Mouse (Mus musculus) regulatory T cell (primary cell): ENCODE data around the gene Gm10073.
"Not testable (repeated sequence)": the region's sequence is repeated elsewhere in the genome, so short reads cannot be mapped to it uniquely, and the experiment has no call there.

Experiments
- in situ Hi-C: fragments of 300-600 bp; cut with MboI, MseI; formaldehyde crosslinking; loops from one replicate; pipeline ENCODE4 v1.15.1; 2025; ENCODE audit warnings: high pct_unique_total_duplicates

Gene Gm10073

GRCm38 (mm10) chr8:106599265-106599979, 26.2 kb upstream of the Gm10073 start:
- in situ Hi-C loops, result no loop called here

GRCm38 (mm10) chr8:106597067-106597466, 23.8 kb upstream of the Gm10073 start:
- in situ Hi-C loops, result no loop called here

DNA sequence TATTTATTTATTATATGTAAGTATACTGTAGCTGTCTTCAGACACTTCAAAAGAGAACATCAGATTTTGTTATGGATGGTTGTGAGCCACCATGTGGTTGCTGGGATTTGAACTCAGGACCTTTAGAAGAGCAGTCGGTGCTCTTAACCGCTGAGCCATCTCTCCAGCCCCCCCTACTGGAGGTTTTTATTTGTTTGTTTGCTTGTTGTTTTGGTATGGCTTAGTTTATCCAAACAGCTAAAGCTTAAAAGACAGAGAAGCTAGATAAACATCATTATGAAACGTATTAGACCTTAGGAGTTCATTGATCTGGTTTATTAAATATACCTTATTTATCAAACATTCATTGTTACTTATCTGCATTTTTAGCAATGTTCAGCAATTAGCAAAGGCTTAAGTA, 22.4 kb upstream of the Gm10073 start:
- in situ Hi-C loops, result not testable (repeated sequence)

- in situ Hi-C loops, result no loop called here
Measured at GRCm38 (mm10) chr8:106592458-106592857, 19.2 kb upstream of the Gm10073 start.

- in situ Hi-C loops, result no loop called here
Measured at GRCm38 (mm10) chr8:106588443-106589431, 15.5 kb upstream of the Gm10073 start.

GRCm38 (mm10) chr8:106586896-106587295, 13.6 kb upstream of the Gm10073 start:
- in situ Hi-C loops, result no loop called here

DNA sequence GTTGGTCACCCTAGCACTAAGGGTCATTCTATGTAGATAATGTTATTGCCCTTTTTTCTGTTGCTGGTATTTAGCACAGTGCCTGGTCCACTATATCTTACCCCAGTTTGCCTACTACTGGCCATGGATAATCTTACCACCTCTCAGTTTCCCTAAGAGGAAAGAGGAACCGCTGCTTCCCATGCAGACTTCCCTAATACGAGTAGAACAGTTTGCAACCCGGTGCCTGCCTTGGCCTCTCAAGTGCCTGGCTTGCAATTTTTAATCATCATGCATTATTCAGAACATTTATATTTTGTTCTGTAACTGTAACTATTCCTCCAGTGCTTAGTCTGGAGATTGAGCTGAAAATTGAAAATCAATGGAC, 12.4 kb upstream of the Gm10073 start:
- in situ Hi-C loops, result no loop called here

- in situ Hi-C loops, result no loop called here
Measured at GRCm38 (mm10) chr8:106584942-106585670, 11.8 kb upstream of the Gm10073 start.

- in situ Hi-C loops, result no loop called here
Measured at GRCm38 (mm10) chr8:106581344-106582088, 8.3 kb upstream of the Gm10073 start.

DNA sequence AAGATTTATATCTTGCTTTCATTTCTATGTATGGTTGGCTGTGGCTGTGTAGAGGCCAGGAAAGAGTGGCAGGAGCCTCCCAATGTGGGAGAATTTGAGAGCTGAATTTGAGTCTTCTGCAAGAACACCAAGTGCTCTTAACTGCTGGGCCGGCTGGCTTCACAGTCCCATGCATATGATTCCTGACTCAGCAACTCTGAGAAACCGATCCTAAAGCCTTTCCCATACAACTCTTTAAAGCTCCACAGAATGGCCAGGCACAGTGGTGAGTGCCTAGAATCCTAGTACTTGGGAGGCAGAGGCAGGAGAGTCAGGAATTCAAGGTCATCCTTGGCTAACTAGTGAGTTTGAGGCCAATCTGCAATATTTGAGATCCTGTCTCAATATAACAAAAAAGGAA, 6.2 kb upstream of the Gm10073 start:
- in situ Hi-C loops, result no loop called here

DNA sequence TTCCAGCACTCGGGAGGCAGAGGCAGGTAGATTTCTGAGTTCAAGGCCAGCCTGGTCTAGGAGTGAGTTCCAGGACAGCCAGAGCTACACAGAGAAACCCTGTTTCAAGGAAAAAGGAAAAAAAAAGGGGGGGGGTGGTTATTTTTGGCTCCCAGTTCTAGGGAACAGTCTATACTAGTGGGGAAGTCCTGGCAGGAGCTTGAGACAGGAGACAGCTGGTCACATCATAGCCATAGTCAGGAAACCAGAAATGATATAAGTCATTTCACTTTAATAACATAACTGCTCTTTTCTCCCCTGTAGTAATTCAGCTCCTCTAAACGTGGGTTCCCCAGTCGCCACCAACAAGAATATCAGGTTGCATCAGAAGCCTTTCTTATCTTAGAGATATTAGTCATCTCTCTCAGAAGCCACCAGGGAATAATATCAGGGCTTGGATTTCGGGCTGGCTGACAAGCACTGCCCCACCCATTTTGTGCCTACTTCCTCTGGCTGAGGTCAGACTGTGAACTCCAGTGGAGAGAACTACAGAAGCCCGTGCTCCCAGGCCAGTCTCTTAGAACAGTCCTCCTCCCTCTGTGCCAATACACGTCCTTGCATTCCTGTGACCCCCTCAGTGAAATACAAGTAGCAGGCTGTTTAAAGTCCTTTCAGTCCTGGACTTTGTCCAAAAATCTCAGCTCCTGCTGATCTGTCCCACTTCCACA, 3.7 kb upstream of the Gm10073 start:
- in situ Hi-C loops, result no loop called here

DNA sequence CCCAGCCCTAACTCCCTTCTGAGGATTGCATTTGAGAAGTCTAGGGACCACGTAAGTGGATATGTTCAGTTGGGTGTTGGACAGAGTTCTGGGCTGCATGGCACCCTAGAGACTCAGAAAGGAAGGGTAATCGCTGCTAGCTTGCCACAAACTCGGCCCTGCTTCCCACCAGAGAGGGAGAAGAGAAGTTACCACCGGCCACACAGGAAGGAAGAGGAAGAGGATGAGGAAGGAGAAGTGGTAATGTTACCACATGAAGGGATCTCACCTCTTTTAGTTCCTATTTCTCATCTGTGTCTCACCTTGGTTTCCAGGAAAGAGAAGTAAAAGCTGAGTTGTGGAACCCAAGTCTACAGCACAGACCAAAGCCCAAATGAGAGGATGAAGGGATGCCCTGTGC, 1.0 kb upstream of the Gm10073 start:
- in situ Hi-C loops, result no loop called here

GRCm38 (mm10) chr8:106572175-106572574, 1.1 kb downstream of the Gm10073 start:
- in situ Hi-C loops, result not testable (repeated sequence)

DNA sequence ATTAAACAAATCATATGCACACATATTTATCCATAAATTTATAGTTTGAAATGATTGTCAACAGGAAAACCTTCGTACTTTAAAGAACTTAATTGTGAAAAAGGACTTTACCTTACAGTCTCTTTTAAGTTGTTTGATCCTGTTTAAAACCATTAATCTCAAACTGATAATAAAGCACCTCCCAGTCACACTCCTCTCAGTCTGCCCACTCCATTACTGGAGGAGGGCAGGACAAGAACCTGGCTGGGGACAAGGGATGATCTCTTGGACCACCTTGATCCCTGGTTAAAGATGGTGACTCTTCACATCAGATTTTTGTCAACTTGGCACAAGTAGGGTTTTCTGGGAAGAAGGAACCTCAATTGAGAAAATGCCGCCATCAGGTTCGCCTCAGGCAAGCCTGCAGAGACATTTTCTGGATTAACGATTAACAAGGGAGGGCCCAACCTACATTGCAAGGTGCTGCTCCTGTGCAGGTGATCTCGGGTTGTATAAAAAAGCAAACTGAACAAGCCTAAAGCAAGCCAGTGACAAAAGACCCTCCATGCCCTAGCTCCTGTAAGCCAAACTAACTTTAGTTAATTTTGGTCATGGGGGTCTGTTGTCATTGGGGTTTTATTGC, 1.6 kb downstream of the Gm10073 start:
- in situ Hi-C loops, result no loop called here

DNA sequence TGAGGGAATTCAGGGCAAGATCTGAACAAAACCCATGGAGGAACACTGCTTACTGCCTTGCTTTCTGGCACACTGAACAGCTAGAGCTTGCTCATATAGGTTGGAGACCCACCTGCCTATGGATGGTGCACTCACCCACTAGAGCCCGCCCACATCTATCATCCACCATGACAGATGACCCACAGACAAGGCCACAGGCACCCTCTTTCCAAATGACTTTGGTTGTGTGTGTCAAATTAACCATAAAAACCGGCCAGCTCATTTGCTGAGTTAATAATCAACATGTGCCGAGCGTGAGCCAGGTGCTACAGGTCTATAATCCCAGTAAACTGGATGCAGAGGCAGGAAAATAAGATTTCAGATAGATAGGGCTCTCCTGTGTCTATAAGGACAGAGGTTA, 2.9 kb downstream of the Gm10073 start:
- in situ Hi-C loops, result no loop called here

DNA sequence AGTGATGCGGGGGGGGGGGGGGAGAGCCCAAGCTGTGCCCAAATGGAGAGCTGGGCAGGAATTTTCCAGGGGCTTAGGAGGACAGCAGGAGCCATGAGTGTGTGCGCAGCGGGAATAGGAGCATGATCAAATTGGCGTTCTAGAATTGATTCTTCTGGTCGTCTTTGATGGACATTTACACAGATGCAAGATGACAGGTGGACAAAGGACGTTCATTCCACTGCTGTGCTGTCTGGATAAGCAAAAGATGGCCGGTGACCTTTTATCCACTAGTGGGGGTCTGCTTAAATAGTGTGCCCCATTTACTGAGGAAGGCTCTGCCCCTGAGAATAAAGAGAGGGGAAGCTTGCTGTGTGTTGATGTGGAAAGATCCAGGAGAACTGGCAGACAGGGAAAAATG, 4.3 kb downstream of the Gm10073 start:
- in situ Hi-C loops, result loop anchor here (5.0 kb wide), 1 partner anchor 78 kb away; no protein-coding TSS in a partner anchor

GRCm38 (mm10) chr8:106563691-106564182, 9.5 kb downstream of the Gm10073 start:
- in situ Hi-C loops, result no loop called here

DNA sequence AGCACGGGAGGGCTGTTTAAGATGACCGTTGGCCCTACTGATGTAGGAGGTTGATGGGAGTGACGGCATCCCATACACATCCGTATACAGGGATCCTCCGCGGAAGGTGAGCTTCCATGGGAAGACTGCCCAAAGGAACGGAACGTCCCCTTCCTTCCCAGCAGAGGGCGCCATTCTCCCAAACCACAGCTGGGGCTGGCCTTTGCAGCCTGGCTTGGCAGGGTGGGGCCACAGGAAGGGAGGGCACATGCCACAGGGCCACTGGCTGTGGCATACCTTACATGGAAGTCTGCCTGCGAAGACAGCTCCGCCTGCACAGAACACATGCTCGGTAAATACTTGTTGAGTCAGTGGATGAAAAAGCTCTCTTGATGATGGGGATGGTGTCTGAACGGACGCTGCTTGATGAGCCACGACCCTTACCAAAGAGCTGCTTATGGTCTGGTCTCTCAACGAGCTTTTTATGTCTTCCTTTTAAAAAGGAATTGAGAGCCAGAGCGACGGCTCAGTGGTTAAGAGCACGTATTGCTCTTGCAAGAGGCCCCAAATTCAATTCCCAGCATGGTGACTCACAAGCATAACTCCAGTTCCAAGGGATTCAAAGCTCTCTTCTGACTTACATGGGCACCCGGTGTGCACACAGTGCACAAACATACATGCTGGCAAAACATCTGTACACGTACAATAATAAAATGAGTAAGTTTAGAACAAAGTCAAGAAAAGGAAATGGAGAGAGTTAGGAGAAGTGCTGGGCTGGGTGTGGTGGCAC, 12.0 kb downstream of the Gm10073 start:
- in situ Hi-C loops, result no loop called here

DNA sequence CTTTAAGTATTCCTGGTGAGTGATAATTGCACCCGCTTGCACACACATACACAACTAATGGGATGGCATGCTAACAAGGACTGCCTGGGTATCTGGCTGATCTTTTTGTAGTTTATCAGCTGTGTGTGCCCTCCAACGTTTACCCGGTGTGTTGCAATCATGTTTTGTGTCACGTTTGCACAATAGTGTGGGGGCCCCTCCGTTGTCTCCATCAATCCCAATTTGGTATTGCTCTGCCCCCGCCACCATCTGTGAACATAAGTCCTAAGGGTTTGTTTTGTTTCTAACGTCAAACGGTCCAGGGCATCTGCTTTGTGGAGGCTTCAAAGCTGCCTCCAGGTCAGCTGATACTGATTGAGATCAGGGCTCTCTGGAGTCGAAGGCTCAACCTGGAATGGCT, 13.4 kb downstream of the Gm10073 start:
- in situ Hi-C loops, result no loop called here
